Mouse (Mus musculus) adrenal gland, postnatal 14 days (tissue): ENCODE data around the gene Zfp59. TPM values are rescaled to one million over a fixed set of nuclear protein-coding genes. Genes with fewer than 3 reads are reported as not detected.
"Not testable (repeated sequence)": the region's sequence is repeated elsewhere in the genome, so short reads cannot be mapped to it uniquely, and the experiment has no call there.

Experiments
- DNase-seq: peaks from one replicate; pipeline ENCODE4 v3.0.0; 2021; ENCODE audit warnings: mixed read lengths
- long read RNA-seq, 2 experiments: library from polyadenylated mRNA; stranded (forward); transcript quantifications; one replicate each; pipeline ENCODE4 v2.0.0; 2021
- total RNA-seq: library from RNA; stranded (reverse); gene quantifications from 2 replicates; pipeline ENCODE4 v1.2.3, GENCODE M21; 2021

The Zfp59 gene
- total RNA-seq: 3.0 and 3.5 TPM in 2 replicates
- long read RNA-seq, experiment 1, partial matches to known transcripts: 1 of 4 reads
- long read RNA-seq, experiment 1, other reads (novel, unspliced or antisense): 0 of 4 reads
- long read RNA-seq, experiment 2, partial matches to known transcripts: 0 of 2 reads
- long read RNA-seq, experiment 2, other reads (novel, unspliced or antisense): 2 of 2 reads

GRCm38 (mm10) chr7:27838323-27839249, at the start of gene Zfp59:
Gene Zfp59, plus strand, starts transcription at chr7:27838607.
- peak; percentile 94 for DNase-seq

GRCm38 (mm10) chr7:27789306-27789705, 49.1 kb upstream of the Zfp59 start:
- DNase-seq: no peak

GRCm38 (mm10) chr7:27793865-27794264, 44.5 kb upstream of the Zfp59 start:
- not testable (repeated sequence) for DNase-seq

GRCm38 (mm10) chr7:27794566-27794965, 43.8 kb upstream of the Zfp59 start:
- no peak for DNase-seq

- no peak for DNase-seq
Observed at GRCm38 (mm10) chr7:27797906-27798811, 40.2 kb upstream of the Zfp59 start.

- DNase-seq: peak; percentile 16
Observed at GRCm38 (mm10) chr7:27801137-27801536, 37.3 kb upstream of the Zfp59 start.

GRCm38 (mm10) chr7:27802986-27803385, 35.4 kb upstream of the Zfp59 start:
- DNase-seq: no peak

GRCm38 (mm10) chr7:27804297-27805030, 33.9 kb upstream of the Zfp59 start:
- DNase-seq: peak; percentile 91

GRCm38 (mm10) chr7:27806896-27807295, 31.5 kb upstream of the Zfp59 start, which contains the start of gene Zfp626:
Gene Zfp626, plus strand, starts transcription at chr7:27807196.
- not testable (repeated sequence) for DNase-seq

- not testable (repeated sequence) for DNase-seq
Observed at GRCm38 (mm10) chr7:27807305-27807704, 31.1 kb upstream of the Zfp59 start.

GRCm38 (mm10) chr7:27818526-27819110, 19.8 kb upstream of the Zfp59 start:
- no peak for DNase-seq

- no peak for DNase-seq
Observed at GRCm38 (mm10) chr7:27822611-27823010, 15.8 kb upstream of the Zfp59 start.

- DNase-seq: no peak
Observed at GRCm38 (mm10) chr7:27834131-27834530, 4.3 kb upstream of the Zfp59 start.

GRCm38 (mm10) chr7:27837896-27838295, 511 bp upstream of the Zfp59 start:
- DNase-seq: no peak

GRCm38 (mm10) chr7:27839596-27839995, 1.2 kb downstream of the Zfp59 start:
- DNase-seq: no peak

- DNase-seq: no peak
Observed at GRCm38 (mm10) chr7:27840104-27840503, 1.7 kb downstream of the Zfp59 start.

GRCm38 (mm10) chr7:27857227-27857626, 18.8 kb downstream of the Zfp59 start, which contains the start of gene Zfp607a:
Gene Zfp607a, plus strand, starts transcription at chr7:27857527.
- DNase-seq: no peak

GRCm38 (mm10) chr7:27859301-27860251, 21.2 kb downstream of the Zfp59 start:
- DNase-seq: peak; percentile 21

GRCm38 (mm10) chr7:27860396-27861235, 22.2 kb downstream of the Zfp59 start:
- DNase-seq: peak; percentile 91
